Mouse (Mus musculus) MEL (cell line): ENCODE results near the gene Gm21103. TPM values are rescaled to one million over a fixed set of nuclear protein-coding genes. Genes with fewer than 3 reads are reported as not detected.
"Not testable (repeated sequence)": the region's sequence is repeated elsewhere in the genome, so short reads cannot be mapped to it uniquely, and the experiment has no call there.

Experiments
- DNase-seq: peaks from one replicate; pipeline ENCODE4 v3.0.0; 2011; ENCODE audit warnings: low read depth, low spot score
- H3K27ac ChIP-seq: 2 replicates; pipeline ENCODE4 v1.5.1; 2012; ENCODE audit warnings: low read depth, mild to moderate bottlenecking, control low read depth, low read length, moderate library complexity; ENCODE audit not compliant: control insufficient read depth
- H3K27me3 ChIP-seq, 2 experiments: fragments of 150-350 bp in 1 of 2; sonication (generic) in 1 of 2; 2 replicates each; pipeline ENCODE4 v1.6.1; 2012; ENCODE audit warnings: low read length in 2 of 2, mild to moderate bottlenecking in 2 of 2, improper control_type of control experiment in 1 of 2, moderate library complexity in 1 of 2; ENCODE audit not compliant: insufficient read depth in 2 of 2, control insufficient read depth in 1 of 2
- H3K36me3 ChIP-seq, 2 experiments: 2 replicates each; pipeline ENCODE4 v1.6.1; 2012 to 2014; ENCODE audit warnings: low read length in 2 of 2, improper control_type of control experiment in 1 of 2, inconsistent platforms in 1 of 2, mild to moderate bottlenecking in 1 of 2; ENCODE audit not compliant: insufficient read depth in 2 of 2, control insufficient read depth in 1 of 2
- H3K4me1 ChIP-seq, 2 experiments: fragments of 150-350 bp in 1 of 2; sonication (generic) in 1 of 2; 2 replicates each; pipeline ENCODE4 v1.6.1; 2012; ENCODE audit warnings: low read length in 2 of 2, improper control_type of control experiment in 1 of 2, mild to moderate bottlenecking in 1 of 2; ENCODE audit not compliant: insufficient read depth in 2 of 2, control insufficient read depth in 1 of 2
- H3K4me3 ChIP-seq, 2 experiments: fragments of 150-350 bp in 1 of 2; sonication (generic) in 1 of 2; 2 replicates each; pipeline ENCODE4 v1.5.1; 2012; ENCODE audit warnings: low read depth in 2 of 2, low read length in 2 of 2, mild to moderate bottlenecking in 2 of 2, moderate library complexity in 2 of 2, control low read depth in 1 of 2, improper control_type of control experiment in 1 of 2; ENCODE audit not compliant: control insufficient read depth in 1 of 2, insufficient read depth in 1 of 2
- H3K79me2 ChIP-seq: 2 replicates; pipeline ENCODE4 v1.6.1; 2012; ENCODE audit warnings: mild to moderate bottlenecking, low read length, moderate library complexity; ENCODE audit not compliant: control insufficient read depth, poor library complexity, insufficient read depth
- H3K9ac ChIP-seq: 2 replicates; pipeline ENCODE4 v1.6.1; 2012; ENCODE audit warnings: low read depth, mild to moderate bottlenecking, control low read depth, low read length, moderate library complexity; ENCODE audit not compliant: control insufficient read depth, poor library complexity, severe bottlenecking
- H3K9me3 ChIP-seq: fragments of 150-350 bp; sonication (generic); replicated peaks from 2 replicates; pipeline ENCODE4 v1.6.1; 2012; ENCODE audit warnings: mild to moderate bottlenecking, low read length, improper control_type of control experiment, moderate library complexity; ENCODE audit not compliant: insufficient read depth
- polyA plus RNA-seq, 2 experiments: library from polyadenylated mRNA; stranded (reverse) in 1 of 2; unstranded in 1 of 2; fragments of >175 nt in 1 of 2; fragments of >200 nt in 1 of 2; gene quantifications; 2 replicates each; pipeline versions ENCODE4 v1.2.1 to v1.2.4; 2012; ENCODE audit warnings: low replicate concordance in 2 of 2, low read depth in 1 of 2; ENCODE audit not compliant: insufficient read length in 2 of 2, insufficient read depth in 1 of 2, missing spikeins in 1 of 2
- total RNA-seq: library from RNA; depleted of rRNA; stranded (reverse); fragments of 300-350 nt; gene quantifications from 2 replicates; pipeline ENCODE4 v1.2.3, GENCODE M21; 2012; rRNA removed

Gene Gm21103
- total RNA-seq (not detected in 2 replicates), polyA plus RNA-seq (not detected)

- H3K4me3 ChIP-seq, H3K27ac ChIP-seq, H3K27me3 ChIP-seq, H3K79me2 ChIP-seq, H3K9me3 ChIP-seq, H3K4me1 ChIP-seq, DNase-seq, H3K9ac ChIP-seq, H3K36me3 ChIP-seq: not testable (repeated sequence)
Measured at GRCm38 (mm10) chr14:6304743-6305142, at the start of gene Gm21103. Gene Gm21103, minus strand, starts transcription at chr14:6304843.

GRCm38 (mm10) chr14:6343578-6343977 lies 38.9 kb upstream of the Gm21103 start, which contains the start of gene Gm3618:
Gene Gm3618, minus strand, starts transcription at chr14:6343678.
- H3K4me3 ChIP-seq, H3K9me3 ChIP-seq, DNase-seq, H3K27me3 ChIP-seq, H3K36me3 ChIP-seq, H3K27ac ChIP-seq, H3K9ac ChIP-seq, H3K4me1 ChIP-seq, H3K79me2 ChIP-seq: not testable (repeated sequence)

GRCm38 (mm10) chr14:6286931-6287715 lies 17.5 kb downstream of the Gm21103 start, which contains the start of gene Gm3411:
Gene Gm3411, minus strand, starts transcription at chr14:6287250.
- H3K36me3 ChIP-seq, H3K27ac ChIP-seq, H3K79me2 ChIP-seq, DNase-seq, H3K4me1 ChIP-seq, H3K27me3 ChIP-seq, H3K4me3 ChIP-seq, H3K9me3 ChIP-seq, H3K9ac ChIP-seq: not testable (repeated sequence)

Other genes with a start within 250 kb of the Gm21103 start
- gene Gm6337, start 246.6 kb downstream of the Gm21103 start, total RNA-seq: not detected in 2 replicates
- not detected for gene Gm6337, start 246.6 kb downstream of the Gm21103 start, polyA plus RNA-seq
- gene Gm8206, start 210.9 kb downstream of the Gm21103 start, total RNA-seq: not detected in 2 replicates
- not detected for gene Gm8206, start 210.9 kb downstream of the Gm21103 start, polyA plus RNA-seq
- not detected in 2 replicates for gene Gm3468, start 196.2 kb downstream of the Gm21103 start, total RNA-seq
- not detected for gene Gm3468, start 196.2 kb downstream of the Gm21103 start, polyA plus RNA-seq
- gene Gm3476, start 179.0 kb downstream of the Gm21103 start, total RNA-seq: not detected in 2 replicates
- not detected for gene Gm3476, start 179.0 kb downstream of the Gm21103 start, polyA plus RNA-seq
- gene Gm21560, start 85.6 kb downstream of the Gm21103 start, total RNA-seq: not detected in 2 replicates
- not detected for gene Gm21560, start 85.6 kb downstream of the Gm21103 start, polyA plus RNA-seq
- not detected in 2 replicates for gene Gm3411, start 17.6 kb downstream of the Gm21103 start, total RNA-seq
- not detected for gene Gm3411, start 17.6 kb downstream of the Gm21103 start, polyA plus RNA-seq
- not detected in 2 replicates for gene Gm3618, start 38.8 kb upstream of the Gm21103 start, total RNA-seq
- gene Gm3618, start 38.8 kb upstream of the Gm21103 start, polyA plus RNA-seq: not detected
- not detected in 2 replicates for gene Gm16440, start 85.5 kb upstream of the Gm21103 start, total RNA-seq
- gene Gm16440, start 85.5 kb upstream of the Gm21103 start, polyA plus RNA-seq: not detected
- gene Gm3591, start 107.6 kb upstream of the Gm21103 start, total RNA-seq: not detected in 2 replicates
- gene Gm3591, start 107.6 kb upstream of the Gm21103 start, polyA plus RNA-seq: not detected
- gene Gm3594, start 139.8 kb upstream of the Gm21103 start, total RNA-seq: not detected in 2 replicates
- not detected for gene Gm3594, start 139.8 kb upstream of the Gm21103 start, polyA plus RNA-seq
- not detected in 2 replicates for gene Gm8356, start 232.4 kb upstream of the Gm21103 start, total RNA-seq
- gene Gm8356, start 232.4 kb upstream of the Gm21103 start, polyA plus RNA-seq: not detected